Mouse (Mus musculus) intestine, postnatal 0 days (tissue): ENCODE results near the gene Nrxn1. TPM values are rescaled to one million over a fixed set of nuclear protein-coding genes. Genes with fewer than 3 reads are reported as not detected.
A peak's percentile ranks its signal among the peaks of the same experiment; 100 is the strongest.

Experiments
- ATAC-seq: fragments of 200-750 bp; cut with Nextera tagmentation; 2 replicates; pipeline ENCODE4 v1.8.0; 2017; ENCODE audit warnings: mild to moderate bottlenecking, moderate TSS enrichment, moderate library complexity
- H3K27ac ChIP-seq: fragments of 300-500 bp; sonication (generic); 2 replicates; pipeline ENCODE4 v1.5.1; 2014; ENCODE audit warnings: mild to moderate bottlenecking, low read depth, low read length, moderate library complexity
- H3K27me3 ChIP-seq: fragments of 300-500 bp; sonication (generic); replicated peaks from 2 replicates; pipeline ENCODE4 v1.6.1; 2014; ENCODE audit warnings: low read length, mixed read lengths; ENCODE audit not compliant: control insufficient read depth, insufficient read depth
- H3K36me3 ChIP-seq: fragments of 300-500 bp; sonication (generic); 2 replicates; pipeline ENCODE4 v1.6.1; 2014; ENCODE audit warnings: mild to moderate bottlenecking, moderate library complexity; ENCODE audit not compliant: control insufficient read depth, insufficient read depth
- H3K4me1 ChIP-seq: fragments of 300-500 bp; sonication (generic); replicated peaks from 2 replicates; pipeline ENCODE4 v1.6.1; 2014; ENCODE audit warnings: antibody characterized with exemption, low read length, mixed read lengths; ENCODE audit not compliant: control insufficient read depth, insufficient read depth
- H3K4me2 ChIP-seq: fragments of 300-500 bp; sonication (generic); replicated peaks from 2 replicates; pipeline ENCODE4 v1.6.1; 2014; ENCODE audit warnings: low read depth, mild to moderate bottlenecking, moderate library complexity
- H3K4me3 ChIP-seq: fragments of 300-500 bp; sonication (generic); 2 replicates; pipeline ENCODE4 v1.5.1; 2014; ENCODE audit warnings: low read depth, low read length
- H3K9ac ChIP-seq: fragments of 300-500 bp; sonication (generic); 2 replicates; pipeline ENCODE4 v1.6.1; 2014; ENCODE audit warnings: mild to moderate bottlenecking, low read depth, low read length
- H3K9me3 ChIP-seq: fragments of 300-500 bp; sonication (generic); 2 replicates; pipeline ENCODE4 v1.6.1; 2016; ENCODE audit warnings: mixed run types; ENCODE audit not compliant: control insufficient read depth
- CTCF ChIP-seq: sonication (generic); IDR thresholded peaks from 2 replicates; pipeline ENCODE4 v1.5.1; 2016; ENCODE audit warnings: low read depth, mild to moderate bottlenecking, control low read depth, antibody characterized with exemption, moderate library complexity
- WGBS: fragments of 180-500 bp; shearing (Covaris S2); extraction: QIAGEN DNeasy Blood & Tissue Kit; methylation state at CpG from one replicate; pipeline ENCODE4 v1.1.7; 2014; 5-methylcytosine and 5-hydroxymethylcytosine counted together
- polyA plus RNA-seq: library from polyadenylated mRNA; unstranded; fragments of >200 nt; fragmentation: Nextera tagmentation; extraction: Ambion mirVana; gene quantifications from 2 replicates; pipeline ENCODE4 v1.2.1, GENCODE M21; 2015

Nrxn1 gene
- polyA plus RNA-seq, 1 experiment from 2014 or later: 0.99 TPM

DNA sequence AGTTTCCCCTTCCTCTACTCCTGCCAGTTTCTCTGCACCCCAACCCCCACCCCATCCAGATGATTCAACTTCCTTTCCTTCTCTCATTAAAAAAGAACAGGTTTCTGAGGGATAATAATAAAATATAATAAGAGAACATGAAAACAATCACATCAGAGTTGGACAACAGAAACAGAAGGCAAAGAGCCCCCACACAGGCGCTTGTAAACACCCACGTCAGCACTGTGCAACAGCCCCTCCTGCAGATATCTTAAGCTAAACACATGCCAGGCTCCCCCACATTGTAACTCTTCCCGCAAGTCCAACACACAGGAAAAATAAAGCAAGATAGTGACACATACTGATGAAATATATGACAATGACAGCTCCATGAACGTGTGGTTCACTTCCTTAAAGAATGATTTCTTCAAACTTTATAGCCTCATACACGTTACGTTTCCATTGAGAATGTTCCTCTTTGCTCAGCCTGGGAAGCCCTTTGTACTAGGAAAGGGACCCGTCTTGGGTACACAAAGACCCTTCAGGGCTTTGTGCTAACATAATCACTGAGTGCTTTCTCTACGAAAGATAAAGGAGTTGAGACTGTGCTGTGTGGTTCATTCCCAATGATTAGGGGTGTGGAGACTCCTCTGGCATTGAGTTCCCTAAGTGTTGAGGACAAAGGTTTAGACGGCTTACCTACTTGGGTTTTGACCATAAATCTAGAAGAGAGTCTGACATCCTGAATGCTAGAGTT, 497.9 kb downstream of the Nrxn1 start:
- no peak for TF ChIP-seq CTCF
- Histone ChIP-seq H3K4me2 (no peak overlapping the region), H3K36me3 (no peaks in the 10 kb centered on the region), H3K9me3 (0 out of 2 replicates have a peak, but pooled peaks cover 2% of the 10 kb centered on the region), H3K4me1 (no peaks in the 10 kb centered on the region), H3K4me3 (no peak overlapping the region), H3K27me3 (no peaks in the 10 kb centered on the region), H3K27ac (no peak overlapping the region), H3K9ac (no peak overlapping the region)
- no peak for ATAC-seq
- 57% methylated on average over 9 of the region's 9 CpGs for WGBS

DNA sequence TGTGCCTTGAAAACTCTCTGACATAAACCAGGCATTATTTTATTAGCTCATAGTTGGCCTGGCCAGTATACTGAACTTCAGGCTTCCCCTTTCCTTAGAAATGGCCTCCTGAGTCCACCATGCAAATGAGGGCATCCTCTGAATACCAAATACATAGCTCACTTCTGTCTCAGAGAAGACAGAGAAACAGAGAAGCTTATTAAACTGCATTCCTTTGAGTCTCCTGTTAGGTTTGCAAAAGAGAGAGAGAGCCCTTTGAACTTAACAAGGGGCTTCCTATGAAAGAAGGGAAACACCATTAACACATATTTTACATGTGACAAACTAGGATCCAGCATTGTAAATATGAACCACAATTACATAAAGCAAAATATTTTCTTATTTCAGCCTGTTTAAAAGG, 506.0 kb downstream of the Nrxn1 start:
- H3K36me3 ChIP-seq: no peaks in the 10 kb centered on the region
- H3K4me2 ChIP-seq: no peak overlapping the region
- no peaks in the 10 kb centered on the region for H3K4me1 ChIP-seq
- no peaks in the 10 kb centered on the region for H3K27me3 ChIP-seq
- no peak overlapping the region for H3K27ac ChIP-seq
- H3K4me3 ChIP-seq: no peak overlapping the region
- no peak overlapping the region for H3K9ac ChIP-seq
- no peaks in the 10 kb centered on the region for H3K9me3 ChIP-seq
- no peak for TF ChIP-seq CTCF
- no peak for ATAC-seq

DNA sequence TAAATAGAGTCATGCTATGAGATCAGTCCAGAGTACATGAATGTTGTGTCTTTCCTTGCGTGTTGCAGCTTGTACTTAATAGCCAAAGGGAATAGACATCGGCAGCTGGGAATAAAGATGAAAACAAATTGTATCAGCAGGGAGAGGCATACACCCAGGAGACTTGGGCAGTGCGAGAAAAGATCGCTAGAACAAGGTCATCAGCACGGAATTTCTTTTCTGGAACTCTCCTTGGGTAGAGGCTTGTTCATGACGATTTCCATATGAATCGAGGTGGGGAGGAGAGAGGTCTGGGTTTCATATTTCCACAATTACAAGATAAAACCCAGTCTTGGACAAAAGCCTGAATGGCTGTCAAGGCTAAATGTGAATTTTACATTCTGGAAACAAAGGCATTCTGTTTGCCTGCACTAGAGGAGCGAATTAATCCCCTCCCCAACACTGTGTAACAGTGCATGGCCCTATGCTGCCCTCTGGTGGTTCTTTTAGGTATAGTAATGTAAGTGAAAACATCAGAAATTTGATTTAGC, 508.1 kb downstream of the Nrxn1 start:
- WGBS: 48% methylated on average over 8 of the region's 8 CpGs
- H3K9ac ChIP-seq: no peak overlapping the region
- H3K36me3 ChIP-seq: no peaks in the 10 kb centered on the region
- H3K4me2 ChIP-seq: 0 out of 2 replicates have a peak overlapping the region, but pooled peaks have one; percentile 1
- H3K4me3 ChIP-seq: no peak overlapping the region
- no peak overlapping the region for H3K27ac ChIP-seq
- ATAC-seq: no peak
- H3K4me1 ChIP-seq: no peaks in the 10 kb centered on the region
- peak; percentile 92 for TF ChIP-seq CTCF
- H3K27me3 ChIP-seq: no peaks in the 10 kb centered on the region
- H3K9me3 ChIP-seq: no peaks in the 10 kb centered on the region

DNA sequence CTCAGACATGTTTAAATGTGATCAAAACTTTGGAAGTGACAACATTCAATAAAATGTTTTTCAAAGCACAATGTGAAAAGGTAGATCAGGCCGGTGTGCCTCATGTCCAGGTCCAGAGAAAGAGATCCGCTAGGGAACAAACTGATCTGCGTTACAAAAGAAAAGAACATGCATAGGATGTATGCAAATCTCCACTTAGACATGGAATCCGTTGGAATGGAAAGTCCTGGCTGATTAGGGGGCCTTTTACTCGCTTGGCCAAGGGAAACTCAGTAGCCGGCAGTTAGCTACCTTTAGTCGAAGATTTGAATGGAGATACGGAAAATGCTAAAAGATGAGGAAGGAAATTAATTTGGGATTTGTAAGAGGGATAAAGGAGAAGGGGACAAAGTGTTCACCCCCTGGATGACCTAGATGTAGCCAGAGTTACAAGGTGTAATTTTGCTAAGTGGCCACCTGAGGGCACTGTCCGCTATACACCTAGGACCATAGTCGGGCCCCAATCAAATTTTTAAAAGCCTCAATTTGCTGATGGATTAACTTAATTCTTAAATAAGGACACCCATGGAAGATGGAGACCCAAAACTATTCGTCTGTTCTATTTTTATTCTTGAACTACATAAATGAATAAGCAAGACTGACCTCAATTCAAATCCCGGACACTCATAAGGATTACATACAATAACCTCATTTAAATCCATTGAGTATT, 508.9 kb downstream of the Nrxn1 start:
- Histone ChIP-seq H3K36me3 (no peaks in the 10 kb centered on the region), H3K9me3 (no peaks in the 10 kb centered on the region), H3K9ac (no peak overlapping the region), H3K4me3 (no peak overlapping the region), H3K27me3 (no peaks in the 10 kb centered on the region), H3K4me1 (no peaks in the 10 kb centered on the region), H3K4me2 (no peak overlapping the region), H3K27ac (no peak overlapping the region)
- 46% methylated on average over 12 of the region's 12 CpGs for WGBS
- ATAC-seq: no peak
- peak; percentile 69 for TF ChIP-seq CTCF

GRCm38 (mm10) chr17:90583196-90583595, 509.7 kb downstream of the Nrxn1 start:
- H3K4me1 ChIP-seq: no peaks in the 10 kb centered on the region
- H3K4me2 ChIP-seq: no peak overlapping the region
- H3K9me3 ChIP-seq: no peaks in the 10 kb centered on the region
- H3K27ac ChIP-seq: no peak overlapping the region
- no peak overlapping the region for H3K9ac ChIP-seq
- H3K36me3 ChIP-seq: no peaks in the 10 kb centered on the region
- TF ChIP-seq CTCF: no peak
- no peak overlapping the region for H3K4me3 ChIP-seq
- WGBS: 59% methylated on average over 3 of the region's 3 CpGs
- no peak for ATAC-seq
- H3K27me3 ChIP-seq: no peaks in the 10 kb centered on the region

DNA sequence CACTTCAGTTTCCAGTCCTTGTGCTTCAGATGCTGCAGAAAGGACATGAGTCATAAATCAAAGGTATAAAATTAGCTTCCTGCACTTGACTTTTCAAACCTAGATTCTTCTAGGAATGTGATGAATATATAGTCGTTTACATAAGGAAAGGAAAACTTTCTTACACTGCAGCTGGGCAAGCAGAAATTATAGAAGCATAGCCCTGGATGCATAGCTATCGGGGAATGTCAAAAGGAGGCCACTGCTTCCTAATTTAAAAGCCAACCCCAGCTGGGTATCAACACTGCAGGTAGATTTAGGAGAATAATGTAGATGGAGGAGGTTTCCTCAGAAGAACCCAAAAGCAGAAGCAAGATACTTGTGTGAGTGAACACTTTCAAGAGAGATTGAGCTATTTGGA, 523.0 kb downstream of the Nrxn1 start:
- Histone ChIP-seq H3K27ac (no peak overlapping the region), H3K36me3 (no peaks in the 10 kb centered on the region), H3K4me3 (no peak overlapping the region), H3K27me3 (no peaks in the 10 kb centered on the region), H3K4me1 (no peaks in the 10 kb centered on the region), H3K9me3 (no peaks in the 10 kb centered on the region), H3K9ac (no peak overlapping the region), H3K4me2 (no peak overlapping the region)
- ATAC-seq: no peak
- TF ChIP-seq CTCF: no peak
- 50% methylated on average over 2 of the region's 2 CpGs for WGBS
